Mouse (Mus musculus): ENCODE data around the gene Fbxl13. TPM values are rescaled to one million over a fixed set of nuclear protein-coding genes. Genes with fewer than 3 reads are reported as not detected.

The Fbxl13 gene
- polyA plus RNA-seq, 1 experiment from 2014 or later, result 0.21 TPM

- Histone ChIP-seq H3K27me3 (ENCODE audit: control insufficient read depth, insufficient read depth, low read length) (no peaks in the 10 kb centered on the region), H3K4me2 (ENCODE audit: low read depth, low read length) (no peak overlapping the region), H3K27ac (ENCODE audit: low read depth, low read length) (no peak overlapping the region), H3K4me3 (ENCODE audit: low read depth, low read length) (no peak overlapping the region), H3K9ac (replicated peaks; ENCODE audit: low read depth, low read length) (no peak overlapping the region), H3K4me1 (ENCODE audit: control insufficient read depth, insufficient read depth, low read length) (no peaks in the 10 kb centered on the region), H3K36me3 (ENCODE audit: control insufficient read depth, insufficient read depth, low read length) (no peaks in the 10 kb centered on the region), H3K9me3 (ENCODE audit: control insufficient read depth, low read length) (no peaks in the 10 kb centered on the region)
- 59% methylated on average over 8 of the region's 8 CpGs for WGBS
- ATAC-seq (ENCODE audit: low read depth), result no peak
Observed at GRCm38 (mm10) chr5:21436471-21436975, 208.9 kb downstream of the Fbxl13 start.

GRCm38 (mm10) chr5:21434148-21434929 is 211.1 kb downstream of the Fbxl13 start:
- Histone ChIP-seq H3K9ac (replicated peaks; ENCODE audit: low read depth, low read length) (no peak overlapping the region), H3K4me2 (ENCODE audit: low read depth, low read length) (no peak overlapping the region), H3K27me3 (ENCODE audit: control insufficient read depth, insufficient read depth, low read length) (no peaks in the 10 kb centered on the region), H3K4me3 (ENCODE audit: low read depth, low read length) (no peak overlapping the region), H3K27ac (ENCODE audit: low read depth, low read length) (no peak overlapping the region), H3K9me3 (ENCODE audit: control insufficient read depth, low read length) (no peaks in the 10 kb centered on the region), H3K4me1 (ENCODE audit: control insufficient read depth, insufficient read depth, low read length) (no peaks in the 10 kb centered on the region), H3K36me3 (ENCODE audit: control insufficient read depth, insufficient read depth, low read length) (no peaks in the 10 kb centered on the region)
- ATAC-seq (ENCODE audit: low read depth), result peak; percentile 79
- 78% methylated on average over 11 of the region's 11 CpGs for WGBS

Other genes starting within 250 kb of the Fbxl13 start
- 0.27 and 0.99 TPM in 2 replicates for gene Ccdc146, start 221.0 kb downstream of the Fbxl13 start, polyA plus RNA-seq (2014; fragmentation: Nextera tagmentation; extraction: Ambion mirVana)
- gene Fam185a, start 220.7 kb downstream of the Fbxl13 start, polyA plus RNA-seq (2014; fragmentation: Nextera tagmentation; extraction: Ambion mirVana), result 8.3 and 9.4 TPM in 2 replicates
- 0.95 and 5.5 TPM in 2 replicates for gene Lrrc17, start 102.1 kb downstream of the Fbxl13 start, polyA plus RNA-seq (2014; fragmentation: Nextera tagmentation; extraction: Ambion mirVana)
- gene Armc10, start 179 bp upstream of the Fbxl13 start, polyA plus RNA-seq (2014; fragmentation: Nextera tagmentation; extraction: Ambion mirVana), result 51.1 and 57.2 TPM in 2 replicates
- gene Napepld, start 55.8 kb upstream of the Fbxl13 start, polyA plus RNA-seq (2014; fragmentation: Nextera tagmentation; extraction: Ambion mirVana), result 3.1 and 3.2 TPM in 2 replicates
- 76.5 and 82.1 TPM in 2 replicates for gene Pmpcb, start 91.5 kb upstream of the Fbxl13 start, polyA plus RNA-seq (2014; fragmentation: Nextera tagmentation; extraction: Ambion mirVana)
- 73.1 and 79.5 TPM in 2 replicates for gene Dnajc2, start 139.6 kb upstream of the Fbxl13 start, polyA plus RNA-seq (2014; fragmentation: Nextera tagmentation; extraction: Ambion mirVana)
- 173 and 185 TPM in 2 replicates for gene Psmc2, start 139.6 kb upstream of the Fbxl13 start, polyA plus RNA-seq (2014; fragmentation: Nextera tagmentation; extraction: Ambion mirVana)
- gene Slc26a5, start 220.0 kb upstream of the Fbxl13 start, polyA plus RNA-seq (2014; fragmentation: Nextera tagmentation; extraction: Ambion mirVana), result 0.12 TPM in 1 of 2 replicates, not detected in the other